Mouse (Mus musculus) embryonic fibroblast, embryonic 13.5 days (primary cell): ENCODE data around the gene Ier3. TPM values are rescaled to one million over a fixed set of nuclear protein-coding genes. Genes with fewer than 3 reads are reported as not detected.

Experiments used
- H3K27ac ChIP-seq: 2 replicates; pipeline ENCODE4 v1.5.1; 2012; ENCODE audit warnings: low read length, control low read depth, inconsistent platforms; ENCODE audit not compliant: insufficient read depth
- H3K4me1 ChIP-seq: 2 replicates; pipeline ENCODE4 v1.6.1; 2011; ENCODE audit warnings: low read length; ENCODE audit not compliant: control insufficient read depth, insufficient read depth
- H3K4me3 ChIP-seq: 2 replicates; pipeline ENCODE4 v1.5.1; 2011; ENCODE audit warnings: mild to moderate bottlenecking, control low read depth, low read length; ENCODE audit not compliant: insufficient read depth
- CTCF ChIP-seq: IDR thresholded peaks from 2 replicates; pipeline ENCODE4 v1.5.1; 2011; ENCODE audit warnings: mild to moderate bottlenecking, control low read depth, low read length, moderate library complexity, borderline replicate concordance; ENCODE audit not compliant: insufficient read depth
- POLR2A ChIP-seq: IDR thresholded peaks from 2 replicates; pipeline ENCODE4 v1.6.1; 2011; ENCODE audit warnings: low read depth, mild to moderate bottlenecking, control low read depth, low read length, moderate library complexity
- polyA plus RNA-seq: library from polyadenylated mRNA; stranded (reverse); fragments of >200 nt; gene quantifications from 2 replicates; pipeline ENCODE4 v1.2.4, GENCODE M21; 2011; ENCODE audit warnings: low read depth; ENCODE audit not compliant: missing spikeins, insufficient read length

Ier3 gene
- polyA plus RNA-seq, 1 experiment: 82.6 TPM

DNA sequence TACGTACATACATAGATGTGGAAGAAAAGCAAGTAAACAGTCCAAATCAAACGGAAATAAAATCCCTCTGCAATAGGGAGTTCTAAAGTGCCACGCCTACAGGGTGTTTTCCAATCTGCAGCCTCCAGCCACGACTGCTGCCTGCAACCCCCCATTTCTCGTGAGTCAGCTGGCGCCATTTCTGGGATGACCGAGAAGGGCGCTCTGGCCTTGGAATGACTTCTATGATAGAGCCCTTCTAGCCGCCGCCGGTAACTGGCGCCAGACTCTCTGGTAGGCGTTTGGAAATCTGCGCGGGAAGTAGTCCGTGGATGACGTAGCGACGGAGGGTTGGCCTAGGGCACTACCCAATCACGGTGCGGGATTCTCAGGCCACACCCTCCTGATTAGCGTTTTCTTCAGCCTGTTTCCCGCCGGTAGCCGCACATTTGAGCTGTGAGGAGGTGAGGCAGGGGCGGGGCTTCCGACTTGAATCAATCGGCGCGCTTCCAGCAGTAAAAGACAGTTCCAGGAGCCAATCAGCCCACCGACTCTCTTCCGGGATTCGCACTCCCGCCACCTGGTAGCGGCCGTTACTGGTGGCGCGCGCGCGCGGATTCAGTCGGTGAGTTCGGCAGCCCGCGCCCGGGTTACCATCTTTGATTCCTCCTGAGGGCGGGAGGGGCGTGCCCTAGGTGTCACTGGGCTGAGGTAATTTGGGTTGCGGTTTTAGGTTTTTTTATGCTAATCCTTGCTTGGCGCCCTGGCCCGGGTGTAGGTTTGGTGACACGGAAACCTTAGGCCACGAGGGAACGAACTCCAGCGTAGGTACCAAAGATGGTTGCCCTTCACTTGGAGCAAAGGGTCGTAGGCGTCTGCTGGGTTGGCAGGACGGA, 19.8 kb downstream of the Ier3 start, which contains the start of gene Mdc1:
Gene Mdc1 (plus strand): TSS at position 440 of the 875 bp plus-strand sequence.
- Histone ChIP-seq H3K4me1 (peaks cover 2% of the 10 kb centered on the region; the same call in 1 of the 2 replicates), H3K27ac (peak within 1 kb of the TSS; percentile 44), H3K4me3 (peak within 1 kb of the TSS; percentile 83)
- TF ChIP-seq POLR2A: peak; percentile 77
- no peak for TF ChIP-seq CTCF

DNA sequence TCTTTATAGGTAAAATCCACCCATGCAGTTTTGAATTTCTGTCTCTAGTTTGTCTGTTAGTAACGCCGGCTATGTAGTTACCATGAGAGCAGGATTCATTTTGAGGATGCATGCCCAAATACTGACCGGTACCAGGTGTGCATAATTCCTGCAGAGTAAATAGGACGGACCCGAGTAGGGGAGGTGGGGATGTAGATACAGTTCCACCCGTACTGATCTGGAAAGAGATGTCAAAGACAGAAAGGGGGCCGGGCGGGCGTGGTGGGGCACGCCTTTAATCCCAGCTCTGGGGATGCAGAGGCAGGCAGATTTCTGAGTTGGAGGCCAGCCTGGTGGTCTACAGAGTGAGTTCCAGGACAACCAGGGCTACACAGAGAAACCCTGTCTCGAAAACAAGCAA, 20.5 kb downstream of the Ier3 start:
- TF ChIP-seq CTCF: no peak
- TF ChIP-seq POLR2A: no peak
- Histone ChIP-seq H3K4me1 (peaks cover 2% of the 10 kb centered on the region; the same call in 1 of the 2 replicates), H3K27ac (peak overlapping the region; percentile 44), H3K4me3 (peak overlapping the region; percentile 83)

GRCm38 (mm10) chr17:35843514-35843913, 22.0 kb downstream of the Ier3 start:
- no peak overlapping the region for H3K4me3 ChIP-seq
- H3K27ac ChIP-seq: no peak overlapping the region
- peaks cover 2% of the 10 kb centered on the region; the same call in 1 of the 2 replicates for H3K4me1 ChIP-seq
- TF ChIP-seq CTCF (no peak), POLR2A (no peak)

- TF ChIP-seq CTCF (no peak), POLR2A (no peak)
- no peaks in the 10 kb centered on the region for H3K4me1 ChIP-seq
- H3K27ac ChIP-seq: no peak overlapping the region
- no peak overlapping the region for H3K4me3 ChIP-seq
Measured at GRCm38 (mm10) chr17:35848112-35848511, 26.6 kb downstream of the Ier3 start.

DNA sequence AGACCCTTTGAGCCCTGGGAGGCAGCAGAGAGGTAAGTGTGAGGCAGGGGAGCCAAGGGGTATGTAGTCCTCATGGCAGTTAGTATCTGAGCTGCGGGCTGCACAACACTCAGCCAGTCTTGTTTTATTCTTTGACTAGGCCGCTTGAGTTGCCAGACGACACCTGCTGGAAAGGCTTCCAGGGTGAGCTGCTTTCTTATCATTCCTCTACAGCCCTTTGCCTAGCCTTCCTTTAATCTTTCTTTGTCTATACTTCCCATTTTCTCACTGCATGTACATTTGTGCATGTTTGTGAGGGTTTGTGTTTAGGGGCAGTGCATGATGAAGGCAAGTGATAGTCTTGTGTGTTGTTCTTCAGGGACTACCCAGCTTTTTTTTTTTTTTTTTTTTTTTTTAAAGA, 29.5 kb downstream of the Ier3 start:
- no peaks in the 10 kb centered on the region for H3K4me1 ChIP-seq
- TF ChIP-seq POLR2A (no peak), CTCF (no peak)
- no peak overlapping the region for H3K27ac ChIP-seq

GRCm38 (mm10) chr17:35859371-35859770, 37.9 kb downstream of the Ier3 start:
- TF ChIP-seq POLR2A: no peak
- H3K4me3 ChIP-seq: no peak overlapping the region
- H3K4me1 ChIP-seq: peaks cover 5% of the 10 kb centered on the region
- no peak overlapping the region for H3K27ac ChIP-seq

More for the DNA sequence above, 29.5 kb downstream of the Ier3 start:
- no peak overlapping the region for H3K4me3 ChIP-seq

- no peak for TF ChIP-seq POLR2A
- no peak for TF ChIP-seq CTCF
Measured at GRCm38 (mm10) chr17:35859835-35860234, 38.4 kb downstream of the Ier3 start.

GRCm38 (mm10) chr17:35860831-35861197, 39.3 kb downstream of the Ier3 start:
- 0 out of 2 replicates have a peak overlapping the region, but pooled peaks have one; percentile 70 for H3K4me3 ChIP-seq
- peaks cover 12% of the 10 kb centered on the region for H3K4me1 ChIP-seq
- H3K27ac ChIP-seq: peak overlapping the region; percentile 77
- no peak for TF ChIP-seq CTCF
- TF ChIP-seq POLR2A: no peak; the same call in 1 of the 2 replicates

More at GRCm38 (mm10) chr17:35859835-35860234, 38.4 kb downstream of the Ier3 start:
- Histone ChIP-seq H3K4me3 (no peak overlapping the region), H3K27ac (no peak overlapping the region), H3K4me1 (peaks cover 9% of the 10 kb centered on the region)

DNA sequence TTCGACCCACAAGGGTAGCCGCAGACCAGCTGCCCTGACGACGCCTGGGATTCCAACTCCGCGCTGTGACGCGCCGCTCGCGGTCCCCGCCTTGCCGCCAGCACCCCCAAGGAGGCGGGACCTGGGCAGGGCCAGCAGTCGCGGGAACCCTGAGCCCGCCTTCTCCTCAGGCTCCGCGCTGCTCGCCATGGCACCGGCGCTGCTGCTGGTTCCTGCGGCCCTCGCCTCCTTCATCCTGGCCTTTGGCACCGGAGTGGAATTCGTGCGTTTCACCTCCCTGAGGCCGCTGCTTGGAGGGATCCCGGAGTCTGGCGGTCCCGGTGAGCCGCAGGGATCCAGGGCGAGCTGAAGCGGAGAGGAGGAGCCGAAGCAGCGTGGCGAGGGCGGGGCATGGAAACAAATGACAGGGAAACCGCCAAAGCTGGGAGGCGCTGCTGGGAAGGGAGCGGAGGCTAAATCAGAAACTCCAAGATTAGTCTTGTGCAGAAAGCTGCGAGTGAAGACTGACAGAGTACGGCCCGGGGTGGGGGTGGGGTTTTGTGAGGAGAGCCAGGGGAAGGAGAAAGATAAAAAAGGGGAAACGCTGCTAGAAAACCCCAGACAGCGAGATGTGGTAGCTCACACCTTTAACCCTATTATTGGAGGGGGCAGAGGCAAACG, 39.8 kb downstream of the Ier3 start, which contains the start of gene Nrm:
Gene Nrm (plus strand): TSS at position 121 of the 660 bp plus-strand sequence.
- peaks cover 12% of the 10 kb centered on the region for H3K4me1 ChIP-seq
- peak; percentile 76 for TF ChIP-seq POLR2A
- no peak; the same call in 1 of the 2 replicates for TF ChIP-seq CTCF
- peak within 1 kb of the TSS; percentile 70 for H3K4me3 ChIP-seq
- peak within 1 kb of the TSS; percentile 81 for H3K27ac ChIP-seq

DNA sequence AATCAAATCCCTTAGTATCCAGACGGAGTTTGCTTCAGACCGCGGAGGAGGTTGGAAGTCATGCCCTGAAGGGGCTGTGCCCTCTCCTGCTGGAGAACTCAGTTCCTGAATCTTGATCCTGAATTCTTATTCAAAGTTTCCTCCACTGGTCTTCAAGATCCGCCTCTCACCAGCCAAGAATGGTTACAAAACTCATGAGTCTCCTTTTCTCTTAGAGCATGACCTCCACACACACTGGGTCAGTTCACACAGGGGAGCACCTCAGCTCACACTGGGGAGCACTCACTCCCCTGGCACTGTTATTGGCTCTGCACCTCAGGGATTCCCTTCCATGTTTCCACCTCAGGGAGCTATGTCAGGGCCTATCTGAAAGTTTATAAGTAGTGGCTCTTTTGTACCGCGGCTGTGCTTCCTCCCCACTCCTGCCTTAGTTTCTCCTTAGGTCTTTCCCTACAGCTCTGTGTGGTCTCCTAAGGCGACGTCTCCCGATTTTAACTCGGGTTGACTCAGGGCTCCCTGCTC, 43.4 kb downstream of the Ier3 start:
- H3K4me3 ChIP-seq: peak overlapping the region; percentile 95
- peaks cover 12% of the 10 kb centered on the region for H3K4me1 ChIP-seq
- TF ChIP-seq CTCF: no peak
- TF ChIP-seq POLR2A: peak; percentile 46; the same call in 1 of the 2 replicates
- H3K27ac ChIP-seq: peak overlapping the region; percentile 99
